Mouse (Mus musculus): ENCODE measurements at regions not wholly inside any gene's neighbourhood (a gene's known extent, or its start where the extent isn't known, plus 50 kb on each side); places are given as distances from the start of the nearest gene placed in this dataset.
A peak's percentile ranks its signal among the peaks of the same experiment; 100 is the strongest.

DNA sequence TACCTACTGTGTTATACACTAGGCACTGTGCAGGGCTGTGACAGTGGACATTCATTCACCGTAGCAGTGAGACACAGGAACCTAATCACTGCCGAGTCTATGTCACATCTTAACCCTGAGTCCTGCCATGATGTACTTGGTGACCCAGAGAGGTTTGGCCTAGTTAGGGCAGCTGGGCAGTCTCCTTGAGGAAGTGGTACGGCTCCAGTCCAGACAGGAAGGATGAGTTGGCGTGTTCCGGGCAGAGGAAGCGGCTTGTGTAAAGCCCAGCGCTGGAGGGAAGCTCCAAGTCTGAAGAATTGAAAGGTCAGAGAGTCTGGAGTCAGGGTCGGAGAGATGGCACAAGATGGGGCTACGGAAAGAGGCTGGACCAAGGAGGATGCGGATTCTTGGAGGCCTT is 99.4 kb upstream of the Smim15 start:
- POLR2A ChIA-PET, result no interaction called here
- no peak for TF ChIP-seq CTCF (IDR thresholded peaks at IDR 0.05)
- in situ Hi-C loops (cut with MboI; ENCODE audit: low pct_unique_long_range_greater_than_20kb), result no loop called here
- H3K27me3 ChIP-seq, result no peaks in the 10 kb centered on the region
- no peak for DNase-seq (ENCODE audit: low read depth, low spot score)
- CTCF ChIA-PET, result no interaction called here
- no peak for ATAC-seq

DNA sequence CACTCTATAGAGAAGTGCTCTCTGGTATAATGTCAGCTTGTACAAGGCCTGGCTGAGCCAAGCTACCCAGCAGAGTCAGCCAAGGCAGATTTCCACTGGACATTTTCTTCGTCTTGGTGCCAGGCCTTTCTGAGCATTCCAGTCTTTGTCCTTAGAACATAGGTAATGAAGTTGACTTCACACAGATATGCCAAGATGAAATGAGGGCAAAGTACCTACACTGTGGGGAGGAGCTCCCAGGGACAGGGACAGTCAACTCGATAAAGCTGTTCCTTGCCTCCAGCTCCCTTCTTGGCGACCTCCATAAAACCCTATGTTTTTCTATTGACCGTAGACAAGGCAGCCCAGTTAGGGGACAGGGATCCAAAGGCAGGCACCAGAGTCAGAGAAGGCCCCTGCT is 101.3 kb upstream of the Smim15 start:
- in situ Hi-C loops (cut with MboI; ENCODE audit: low pct_unique_long_range_greater_than_20kb), result no loop called here
- DNase-seq (ENCODE audit: low read depth, low spot score) (no peak), ATAC-seq (no peak)
- H3K27me3 ChIP-seq, result no peaks in the 10 kb centered on the region
- ChIA-PET POLR2A (no interaction called here), CTCF (interaction anchor here (1.7 kb wide), 1 partner anchor 15 kb away, joined by 3 read pairs; no protein-coding TSS in a partner anchor)
- no peak for TF ChIP-seq CTCF (IDR thresholded peaks at IDR 0.05)

DNA sequence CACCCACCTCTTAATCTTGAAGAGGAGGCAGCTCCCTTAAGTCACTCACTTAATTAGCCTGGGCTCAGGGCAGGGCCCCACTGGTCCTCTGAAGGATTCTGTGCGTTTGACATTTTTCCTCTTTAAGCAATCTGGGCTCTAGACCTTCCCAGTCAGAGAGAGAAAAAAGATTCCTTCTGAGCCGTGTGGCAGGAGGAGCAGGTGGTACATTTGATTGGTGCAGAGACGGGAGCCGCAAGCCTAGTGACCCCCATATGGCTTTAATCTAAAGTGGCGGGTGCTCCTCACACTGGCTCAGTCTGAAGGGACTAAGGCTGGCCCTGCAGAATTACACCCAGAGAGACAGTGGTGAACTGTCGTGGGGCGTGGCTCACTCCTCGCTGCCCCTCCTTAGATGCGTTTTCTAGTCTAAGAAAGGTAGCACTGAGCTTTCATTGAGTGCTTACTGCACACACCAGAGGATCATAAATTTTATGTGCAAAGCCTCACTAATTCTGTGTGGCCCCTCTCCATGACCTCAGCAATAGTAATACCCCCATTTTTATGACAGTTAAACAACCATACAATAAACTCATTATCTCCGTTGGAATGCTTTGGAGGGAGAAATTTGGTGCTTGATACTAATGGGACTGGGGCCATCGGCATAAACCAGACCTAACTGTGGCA is 101.8 kb upstream of the Smim15 start:
- DNase-seq (ENCODE audit: low read depth, low spot score) (no peak), ATAC-seq (no peak)
- H3K27me3 ChIP-seq, result no peaks in the 10 kb centered on the region
- in situ Hi-C loops (cut with MboI; ENCODE audit: low pct_unique_long_range_greater_than_20kb), result no loop called here
- ChIA-PET POLR2A (no interaction called here), CTCF (interaction anchor here (1.7 kb wide), 1 partner anchor 16 kb away, joined by 3 read pairs; no protein-coding TSS in a partner anchor)
- TF ChIP-seq CTCF (IDR thresholded peaks at IDR 0.05), result no peak

DNA sequence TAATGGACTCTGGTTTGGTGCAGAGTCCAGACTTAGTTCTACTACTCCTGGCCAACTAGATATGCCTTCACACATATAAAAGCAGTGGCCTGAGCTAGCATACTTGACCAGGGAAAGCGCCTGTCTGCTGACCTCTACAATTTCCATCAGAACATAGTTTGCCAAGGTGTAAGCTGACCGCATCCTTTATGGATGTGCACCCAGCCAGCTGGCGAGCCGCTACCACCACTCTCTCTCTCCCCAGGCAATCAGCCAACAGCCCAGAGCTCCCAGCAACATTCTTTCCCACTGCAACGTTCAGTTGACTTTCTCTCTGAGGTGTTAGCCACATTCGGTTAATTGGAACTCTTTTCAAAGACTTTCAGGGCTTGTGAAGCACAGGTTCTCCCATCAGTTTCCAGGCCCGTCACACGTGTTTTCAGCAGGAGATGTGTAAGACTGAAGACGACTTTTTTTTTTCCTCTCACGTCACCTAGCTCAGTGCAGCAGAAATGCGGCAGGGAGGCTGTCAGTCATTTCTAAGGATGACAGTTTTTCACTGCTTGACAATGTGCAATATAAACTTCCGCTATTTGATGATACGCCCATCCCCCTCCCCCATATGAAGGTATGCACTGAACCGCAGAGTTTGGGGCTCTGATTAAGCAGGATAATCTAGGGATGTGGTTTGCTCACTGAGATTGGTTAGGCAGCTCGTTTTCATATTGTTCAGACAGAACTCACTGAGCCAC is 104.2 kb upstream of the Smim15 start:
- ChIA-PET POLR2A (interaction anchor here (0.6 kb wide), 1 partner anchor 479 kb away, joined by 3 read pairs; no protein-coding TSS in a partner anchor), CTCF (interaction anchor here (1.0 to 1.3 kb wide), 4 partner anchors 9 to 24 kb away, joined by 3 read pairs; no protein-coding TSS in a partner anchor)
- ATAC-seq, result peak; percentile 95
- in situ Hi-C loops (cut with MboI; ENCODE audit: low pct_unique_long_range_greater_than_20kb), result no loop called here
- no peak for TF ChIP-seq CTCF (IDR thresholded peaks at IDR 0.05)
- no peaks in the 10 kb centered on the region for H3K27me3 ChIP-seq
- peak; percentile 68 for DNase-seq (ENCODE audit: low read depth, low spot score)

DNA sequence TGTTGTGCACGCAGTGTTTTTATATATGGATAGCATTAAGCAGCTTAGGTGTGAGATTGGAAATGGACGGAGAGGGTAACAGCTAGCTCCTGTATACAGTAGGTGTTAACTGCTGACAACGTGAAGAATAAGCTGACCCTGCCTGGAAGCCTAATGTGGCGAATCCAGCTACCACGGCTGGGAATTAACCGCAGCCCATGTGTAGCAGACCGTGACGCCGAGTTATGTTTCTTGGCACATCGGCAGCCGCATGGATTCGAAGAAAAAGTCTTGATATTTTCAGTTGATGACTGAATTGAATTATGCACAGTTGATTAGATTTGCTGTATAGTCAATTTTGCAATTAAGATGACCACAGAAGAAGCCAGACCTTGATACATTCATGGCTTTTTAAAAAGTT is 108.6 kb upstream of the Smim15 start:
- ATAC-seq (no peak), DNase-seq (ENCODE audit: low read depth, low spot score) (no peak)
- ChIA-PET POLR2A (no interaction called here), CTCF (no interaction called here)
- TF ChIP-seq CTCF (IDR thresholded peaks at IDR 0.05), result no peak
- in situ Hi-C loops (cut with MboI; ENCODE audit: low pct_unique_long_range_greater_than_20kb), result no loop called here
- H3K27me3 ChIP-seq, result no peaks in the 10 kb centered on the region

DNA sequence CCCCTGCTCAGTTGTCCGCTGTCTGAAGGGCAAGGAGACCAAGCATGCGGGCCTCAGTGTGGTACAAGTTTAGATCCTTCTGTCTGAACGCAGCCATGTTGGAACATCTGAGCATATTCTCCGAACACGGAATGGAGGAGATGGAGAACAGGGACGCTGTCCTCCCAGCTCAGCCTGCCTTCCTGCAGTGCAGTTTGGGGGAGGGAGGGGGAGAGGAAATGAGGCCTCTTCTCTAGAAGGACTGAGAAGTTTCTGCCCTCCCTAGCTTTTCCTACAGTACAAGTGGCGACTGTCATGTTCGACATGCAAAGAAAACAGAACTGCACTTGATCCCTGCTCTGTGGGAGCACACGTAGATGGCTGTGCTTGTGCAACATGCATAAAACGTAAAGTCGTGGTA is 109.6 kb upstream of the Smim15 start:
- ATAC-seq, result no peak
- ChIA-PET POLR2A (interaction anchor here (0.6 kb wide), 2 partner anchors 83 to 609 kb away, joined by 3 read pairs; no protein-coding TSS in a partner anchor), CTCF (no interaction called here)
- in situ Hi-C loops (cut with MboI; ENCODE audit: low pct_unique_long_range_greater_than_20kb), result no loop called here
- TF ChIP-seq CTCF (IDR thresholded peaks at IDR 0.05), result no peak
- H3K27me3 ChIP-seq, result no peaks in the 10 kb centered on the region
- no peak for DNase-seq (ENCODE audit: low read depth, low spot score)

DNA sequence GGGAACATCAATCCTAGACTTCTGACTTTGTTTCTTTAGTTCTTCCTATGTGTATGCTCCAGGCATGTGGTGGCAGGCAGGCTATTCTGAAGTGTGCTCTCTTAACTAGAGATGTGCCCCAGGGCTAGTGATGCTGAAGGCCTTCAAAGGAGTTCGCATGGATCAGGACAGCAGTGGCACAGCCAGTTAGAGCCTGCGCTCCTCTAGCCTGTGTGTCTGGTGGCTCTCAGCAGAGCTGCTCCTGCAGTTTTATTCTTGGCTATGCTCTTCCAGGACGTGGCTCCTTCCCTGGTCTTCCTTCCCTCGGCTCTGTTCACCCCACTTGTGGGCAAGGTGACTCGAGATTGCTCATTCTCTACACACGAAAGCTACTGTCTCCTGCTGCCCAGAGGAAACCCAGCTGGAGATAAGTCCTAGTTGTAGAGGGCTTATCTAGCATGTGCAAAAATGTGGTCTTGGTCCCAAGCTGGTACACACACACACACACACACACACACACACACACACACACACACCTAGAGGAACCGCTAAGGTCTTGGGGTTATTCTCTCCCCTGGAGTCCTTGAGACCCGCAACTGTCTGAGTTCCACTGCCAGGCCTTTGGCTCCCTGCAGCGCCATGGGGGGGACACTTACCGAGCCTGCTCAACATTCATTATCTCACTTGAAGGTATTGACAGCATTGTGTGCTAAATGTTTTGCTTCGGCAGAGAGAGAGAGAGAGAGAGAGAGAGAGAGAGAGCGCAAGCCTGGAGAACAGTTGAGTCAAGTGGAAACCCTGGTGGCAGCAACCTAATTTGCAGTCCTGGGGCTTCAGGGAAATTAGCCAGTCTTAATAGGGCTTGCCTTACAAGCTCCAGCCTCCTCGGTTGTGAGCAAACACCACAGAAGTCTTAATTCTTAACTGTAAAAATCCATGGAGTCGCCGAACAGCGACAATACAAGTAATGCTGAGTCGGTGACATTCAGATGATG is 110.4 kb upstream of the Smim15 start:
- ChIA-PET CTCF (no interaction called here), POLR2A (interaction anchor here (0.6 kb wide), 1 partner anchor 610 kb away, joined by 3 read pairs; no protein-coding TSS in a partner anchor)
- H3K27me3 ChIP-seq, result no peaks in the 10 kb centered on the region
- in situ Hi-C loops (cut with MboI; ENCODE audit: low pct_unique_long_range_greater_than_20kb), result no loop called here
- ATAC-seq (no peak), DNase-seq (ENCODE audit: low read depth, low spot score) (no peak)
- no peak for TF ChIP-seq CTCF (IDR thresholded peaks at IDR 0.05)

DNA sequence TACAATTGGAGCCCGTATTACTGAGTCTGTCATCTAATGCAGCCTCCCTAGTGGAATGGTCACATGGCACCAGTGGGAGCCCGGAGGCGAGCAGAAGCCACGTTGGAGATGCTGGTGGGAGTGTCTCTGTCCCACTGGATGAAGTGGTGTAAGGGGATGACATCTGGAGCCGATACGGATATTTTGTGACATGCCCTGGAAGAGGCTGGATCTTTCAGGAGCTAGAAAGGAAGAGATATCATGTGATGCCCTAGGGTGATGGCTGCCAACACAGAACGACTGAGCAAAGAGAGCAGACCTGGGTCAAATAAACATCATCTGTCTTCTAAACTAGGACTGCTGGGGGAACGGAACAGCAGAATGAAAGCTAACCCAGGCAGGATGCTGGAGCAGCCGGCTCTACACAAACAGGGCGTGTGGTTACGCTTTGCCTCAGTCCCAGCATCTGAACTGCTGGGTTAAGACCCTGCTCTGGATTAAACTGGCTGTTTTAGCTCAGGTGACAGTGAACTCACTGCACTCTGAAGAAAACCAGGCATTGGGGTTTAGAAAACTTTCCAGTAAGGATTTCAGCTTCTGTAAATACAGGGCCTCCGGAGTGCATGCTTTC is 111.7 kb upstream of the Smim15 start:
- in situ Hi-C loops (cut with MboI; ENCODE audit: low pct_unique_long_range_greater_than_20kb), result no loop called here
- ATAC-seq, result no peak

DNA sequence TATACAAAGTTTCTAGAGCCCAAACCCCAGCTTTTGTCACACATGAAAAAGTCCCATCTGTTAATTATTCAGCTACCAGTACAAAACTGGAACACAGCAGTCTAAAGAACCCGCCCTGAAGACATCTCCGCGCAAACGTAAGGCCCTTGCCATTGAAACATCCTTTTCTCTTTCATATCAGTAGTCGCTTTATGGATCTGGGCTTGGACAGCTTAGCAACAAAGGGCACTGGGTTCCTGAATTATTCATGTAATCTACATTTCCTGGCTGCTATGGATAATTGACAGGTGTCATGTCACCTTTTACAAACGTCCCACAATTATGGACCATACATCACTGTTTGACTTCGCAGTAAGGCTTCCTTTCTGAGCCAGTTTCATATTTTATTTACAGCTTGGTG is 113.0 kb upstream of the Smim15 start:
- ChIA-PET POLR2A (interaction anchor here (0.9 kb wide), 1 partner anchor 9 kb away, joined by 3 read pairs; no protein-coding TSS in a partner anchor), CTCF (interaction anchor here (1.1 kb wide), 1 partner anchor 38 kb away, joined by 3 read pairs; no protein-coding TSS in a partner anchor)
- in situ Hi-C loops (cut with MboI; ENCODE audit: low pct_unique_long_range_greater_than_20kb), result no loop called here
- no peak for DNase-seq (ENCODE audit: low read depth, low spot score)
- no peaks in the 10 kb centered on the region for H3K27me3 ChIP-seq
- ATAC-seq, result no peak
- no peak for TF ChIP-seq CTCF (IDR thresholded peaks at IDR 0.05)

More for the DNA sequence above, 111.7 kb upstream of the Smim15 start:
- no peaks in the 10 kb centered on the region for H3K27me3 ChIP-seq
- ChIA-PET CTCF (no interaction called here), POLR2A (interaction anchor here (0.9 kb wide), 1 partner anchor 11 kb away, joined by 3 read pairs; no protein-coding TSS in a partner anchor)
- no peak for TF ChIP-seq CTCF (IDR thresholded peaks at IDR 0.05)
- no peak for DNase-seq (ENCODE audit: low read depth, low spot score)
